Mouse (Mus musculus): ENCODE measurements at regions not wholly inside any gene's neighbourhood (a gene's known extent, or its start where the extent isn't known, plus 50 kb on each side); places are given as distances from the start of the nearest gene placed in this dataset.

GRCm38 (mm10) chr3:62047704-62048506, 290.2 kb upstream of the Arhgef26 start:
- no peak for DNase-seq (ENCODE audit: low read depth, low spot score)

DNA sequence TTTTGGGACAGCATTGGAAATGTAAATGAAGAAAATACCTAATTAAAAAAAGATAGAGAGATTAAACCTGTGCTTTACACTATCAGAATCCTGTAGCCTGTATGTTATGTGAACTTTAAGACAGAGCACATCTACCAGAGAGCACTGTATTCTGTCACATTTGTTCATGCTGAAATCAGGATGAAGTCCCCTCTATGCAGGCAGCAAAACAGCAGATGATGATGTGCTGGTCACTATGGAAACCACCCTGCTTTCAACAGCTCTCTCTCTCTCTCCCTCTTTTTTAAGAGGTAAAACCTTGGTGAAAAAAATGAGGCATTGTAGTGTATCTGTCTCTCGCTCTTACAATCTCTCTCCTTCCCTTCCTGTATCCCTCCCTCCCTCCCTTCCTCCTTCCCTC, 283.9 kb upstream of the Arhgef26 start:
- DNase-seq (ENCODE audit: low read depth, low spot score), result no peak

DNA sequence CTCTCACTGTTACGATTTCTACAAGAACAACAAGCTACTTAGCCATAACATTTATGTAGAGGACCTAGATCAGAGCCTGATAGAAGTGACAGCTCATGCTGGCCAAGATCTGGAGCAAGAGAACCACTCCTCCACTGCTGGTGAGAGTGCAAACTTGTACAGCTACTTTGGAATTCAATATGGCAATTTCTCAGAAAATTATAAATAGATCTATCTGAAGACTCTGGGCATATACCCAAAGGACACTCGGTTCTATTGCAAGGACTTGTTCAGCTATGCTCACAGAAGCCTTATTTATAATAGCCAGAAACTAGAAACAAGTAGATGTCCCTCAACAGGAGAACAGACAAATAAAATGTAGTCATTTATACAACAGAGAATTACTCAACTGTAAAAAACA, 259.6 kb upstream of the Arhgef26 start:
- DNase-seq (ENCODE audit: low read depth, low spot score), result no peak

DNA sequence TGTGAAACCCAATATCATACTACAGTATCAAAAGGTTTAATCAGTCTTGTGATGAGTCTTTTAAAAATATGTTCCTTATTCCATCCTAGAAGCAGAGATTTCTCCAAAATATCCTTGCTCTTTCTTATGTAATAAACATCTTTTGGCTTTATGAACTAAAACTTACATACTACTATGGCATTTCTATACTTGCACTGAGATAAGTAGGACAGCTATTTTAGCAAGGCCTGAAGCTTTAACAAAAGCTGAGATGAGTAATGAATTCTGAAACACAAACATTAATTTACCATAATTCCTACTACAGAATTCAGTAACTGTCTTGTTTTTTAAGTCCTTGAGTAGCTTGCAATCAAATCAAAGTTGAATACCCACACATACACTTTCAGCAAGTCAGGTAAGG, 252.6 kb upstream of the Arhgef26 start:
- no peak for DNase-seq (ENCODE audit: low read depth, low spot score)

- no peak for DNase-seq (ENCODE audit: low read depth, low spot score)
Observed at GRCm38 (mm10) chr3:62087215-62087614, 250.9 kb upstream of the Arhgef26 start.

GRCm38 (mm10) chr3:62103101-62103500, 235.0 kb upstream of the Arhgef26 start:
- peak; percentile 3 for DNase-seq (ENCODE audit: low read depth, low spot score)

DNA sequence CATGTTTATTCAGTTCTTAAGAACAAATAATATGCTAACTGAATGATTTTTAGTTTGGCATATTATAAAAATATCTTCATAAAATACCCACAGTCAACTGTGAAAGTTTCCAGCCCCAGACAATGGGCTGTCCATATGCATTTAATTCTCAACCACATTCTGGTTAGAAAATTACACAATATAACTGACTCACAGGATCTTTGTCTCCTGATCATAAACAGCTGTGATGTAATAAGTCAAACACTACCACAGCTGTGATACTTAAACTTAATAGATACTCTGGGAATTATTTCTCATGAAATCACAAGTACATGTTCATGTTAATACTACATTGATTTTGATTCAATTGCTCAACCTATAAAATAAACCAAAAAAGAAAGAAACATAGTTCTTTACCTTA, 234.3 kb upstream of the Arhgef26 start:
- no peak for DNase-seq (ENCODE audit: low read depth, low spot score)

DNA sequence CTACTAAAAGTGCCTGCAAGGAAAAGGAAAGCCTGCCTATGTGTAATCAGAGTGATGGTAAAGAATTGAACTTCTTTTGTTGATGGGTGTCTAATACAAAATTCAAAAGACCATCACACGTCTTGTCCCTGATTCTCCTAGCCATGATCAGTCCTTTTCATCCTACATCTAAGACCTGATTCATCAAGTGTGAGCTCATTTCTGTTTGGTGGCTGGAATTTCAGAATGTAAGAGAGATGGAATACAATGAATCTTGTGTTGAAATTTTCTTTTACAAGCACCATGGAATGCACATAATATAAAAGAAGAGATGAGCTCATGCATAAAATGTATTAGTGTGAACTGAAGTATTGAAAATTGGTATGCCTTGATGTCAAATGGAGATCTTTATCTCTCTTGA, 233.6 kb upstream of the Arhgef26 start:
- DNase-seq (ENCODE audit: low read depth, low spot score), result no peak

GRCm38 (mm10) chr3:62107339-62107738, 230.8 kb upstream of the Arhgef26 start:
- DNase-seq (ENCODE audit: low read depth, low spot score), result no peak

Measured in mesoderm, embryonic 11.5 days (tissue).